Mouse (Mus musculus) hindbrain, embryonic 11.5 days (tissue): ENCODE results near the gene Rab6b. TPM values are rescaled to one million over a fixed set of nuclear protein-coding genes. Genes with fewer than 3 reads are reported as not detected.

ENCODE experiments used
- ATAC-seq: fragments of 200-750 bp; cut with Nextera tagmentation; 2 replicates; pipeline ENCODE4 v1.8.0; 2017; ENCODE audit warnings: mild to moderate bottlenecking, moderate TSS enrichment, moderate library complexity; ENCODE audit not compliant: low FRiP score
- DNase-seq: peaks from one replicate; pipeline ENCODE4 v3.0.0-alpha.2; 2015; ENCODE audit warnings: low spot score
- H3K27ac ChIP-seq: fragments of 300-500 bp; sonication (generic); 2 replicates; pipeline ENCODE4 v1.5.1; 2014; ENCODE audit warnings: mild to moderate bottlenecking, low read depth, low read length
- H3K27me3 ChIP-seq: fragments of 300-500 bp; sonication (generic); 2 replicates; pipeline ENCODE4 v1.6.1; 2014; ENCODE audit warnings: mild to moderate bottlenecking, low read length, moderate library complexity, mixed read lengths; ENCODE audit not compliant: control insufficient read depth, insufficient read depth
- H3K36me3 ChIP-seq: fragments of 300-500 bp; sonication (generic); 2 replicates; pipeline ENCODE4 v1.6.1; 2014; ENCODE audit warnings: mild to moderate bottlenecking, low read length, moderate library complexity, mixed read lengths; ENCODE audit not compliant: control insufficient read depth, insufficient read depth
- H3K4me1 ChIP-seq: fragments of 300-500 bp; sonication (generic); replicated peaks from 2 replicates; pipeline ENCODE4 v1.6.1; 2014; ENCODE audit warnings: low read length, mixed read lengths; ENCODE audit not compliant: control insufficient read depth, insufficient read depth
- H3K4me2 ChIP-seq: fragments of 300-500 bp; sonication (generic); replicated peaks from 2 replicates; pipeline ENCODE4 v1.6.1; 2014; ENCODE audit warnings: mild to moderate bottlenecking, low read depth, low read length
- H3K4me3 ChIP-seq: fragments of 300-500 bp; sonication (generic); 2 replicates; pipeline ENCODE4 v1.5.1; 2014; ENCODE audit warnings: low read depth, low read length
- H3K9ac ChIP-seq: fragments of 300-500 bp; sonication (generic); 2 replicates; pipeline ENCODE4 v1.6.1; 2014; ENCODE audit warnings: low read depth, low read length
- H3K9me3 ChIP-seq: fragments of 300-500 bp; sonication (generic); 2 replicates; pipeline ENCODE4 v1.6.1; 2016; ENCODE audit warnings: low read length; ENCODE audit not compliant: control insufficient read depth
- WGBS: fragments of 180-500 bp; shearing (Covaris S2); extraction: QIAGEN DNeasy Blood & Tissue Kit; methylation state at CpG from one replicate; pipeline ENCODE4 v1.1.7; 2014; 5-methylcytosine and 5-hydroxymethylcytosine counted together
- polyA plus RNA-seq: library from polyadenylated mRNA; unstranded; fragments of >200 nt; fragmentation: Nextera tagmentation; extraction: Ambion mirVana; gene quantifications from 2 replicates; pipeline ENCODE4 v1.2.1, GENCODE M21; 2014

The Rab6b gene
- polyA plus RNA-seq, 1 experiment from 2014 or later = 24.1 TPM

DNA sequence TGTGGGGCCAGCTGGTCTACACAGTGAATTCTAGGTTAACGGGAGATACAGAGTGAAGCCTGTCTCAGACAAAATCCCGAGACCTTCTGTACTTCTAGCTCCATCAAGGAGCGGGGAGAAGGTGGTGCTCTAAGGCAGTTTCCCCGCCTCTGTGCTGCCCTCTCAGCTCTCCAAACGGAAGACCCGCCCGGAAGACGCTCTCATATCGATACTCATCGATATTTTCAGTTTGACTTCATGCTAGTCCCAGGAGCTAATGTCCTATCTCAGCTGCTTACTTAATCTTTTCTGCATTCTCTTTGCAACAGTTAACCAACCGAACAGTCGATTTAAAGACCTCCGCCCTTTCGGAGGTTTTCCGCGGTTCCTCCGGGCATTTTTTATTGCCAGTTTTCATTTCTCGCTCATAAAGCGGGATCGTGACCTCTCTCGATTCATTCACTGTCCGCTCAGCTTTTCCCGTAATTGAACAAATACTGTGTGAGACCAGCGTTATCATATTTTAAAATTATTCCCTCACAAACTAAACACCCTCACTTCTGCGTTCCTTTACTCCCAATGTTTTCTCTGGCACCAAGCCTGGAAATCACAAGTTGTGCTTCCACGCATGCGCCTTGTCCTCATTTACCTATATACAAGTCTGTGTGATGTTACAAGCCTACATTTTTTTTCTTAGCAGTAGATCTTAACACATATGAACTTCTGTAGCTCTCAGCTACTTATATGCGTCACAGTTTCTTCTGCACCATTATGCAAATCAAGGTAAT, 101.2 kb downstream of the Rab6b start:
- H3K9ac ChIP-seq = no peak overlapping the region
- no peak overlapping the region for H3K27ac ChIP-seq
- ATAC-seq (no peak), DNase-seq (no peak)
- H3K4me1 ChIP-seq = no peaks in the 10 kb centered on the region
- no peak overlapping the region for H3K4me2 ChIP-seq
- 82% methylated on average over 28 of the region's 28 CpGs for WGBS
- H3K9me3 ChIP-seq = no peaks in the 10 kb centered on the region
- H3K36me3 ChIP-seq = no peaks in the 10 kb centered on the region
- H3K27me3 ChIP-seq = no peaks in the 10 kb centered on the region
- H3K4me3 ChIP-seq = no peak overlapping the region

DNA sequence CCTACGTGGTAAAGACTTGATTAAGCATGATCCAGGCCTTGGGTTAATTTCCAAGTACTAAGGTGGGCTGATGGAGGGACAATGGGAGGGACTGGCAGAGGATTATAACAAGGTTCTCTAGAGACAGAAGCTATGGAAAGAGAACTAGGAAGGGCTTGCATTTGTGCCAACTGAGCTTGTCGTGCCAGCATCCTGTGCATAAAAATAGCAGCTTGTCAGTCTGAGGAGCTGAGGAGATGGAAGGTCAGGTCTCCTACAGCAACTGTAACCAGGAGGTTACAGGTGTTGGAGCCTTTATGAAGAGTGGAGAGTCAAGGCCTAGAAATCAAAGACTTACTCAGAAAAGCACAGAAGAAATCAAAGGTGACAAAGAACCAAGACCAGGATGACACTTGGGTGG, 102.0 kb downstream of the Rab6b start:
- DNase-seq (no peak), ATAC-seq (no peak)
- Histone ChIP-seq H3K9ac (no peak overlapping the region), H3K36me3 (no peaks in the 10 kb centered on the region), H3K27me3 (no peaks in the 10 kb centered on the region), H3K27ac (no peak overlapping the region), H3K4me1 (no peaks in the 10 kb centered on the region), H3K4me3 (no peak overlapping the region), H3K4me2 (no peak overlapping the region), H3K9me3 (no peaks in the 10 kb centered on the region)
- 77% methylated on average over 2 of the region's 2 CpGs for WGBS

DNA sequence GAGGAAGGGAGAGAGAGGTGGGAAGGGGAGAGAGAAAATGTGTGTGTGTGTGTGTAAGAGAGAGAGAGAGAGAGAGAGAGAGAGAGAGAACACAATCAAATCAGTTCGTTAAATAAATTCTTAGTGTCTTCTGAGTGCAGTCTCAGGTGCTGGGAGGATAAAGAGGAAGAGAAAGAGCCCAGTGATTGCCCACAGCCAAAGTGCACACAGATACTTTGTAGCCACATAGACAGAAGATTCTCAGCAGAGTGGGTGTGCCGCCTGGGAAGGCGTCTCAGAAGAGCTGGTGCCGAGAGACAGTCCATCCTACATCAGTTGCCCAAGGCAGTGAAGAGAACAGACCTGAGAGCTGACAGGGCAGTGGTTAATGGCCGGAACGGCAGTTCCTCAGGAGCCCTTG, 102.7 kb downstream of the Rab6b start:
- H3K4me3 ChIP-seq = no peak overlapping the region
- 86% methylated on average over 6 of the region's 6 CpGs for WGBS
- ATAC-seq (no peak), DNase-seq (no peak)
- H3K27ac ChIP-seq = no peak overlapping the region
- no peaks in the 10 kb centered on the region for H3K27me3 ChIP-seq
- H3K36me3 ChIP-seq = no peaks in the 10 kb centered on the region
- no peaks in the 10 kb centered on the region for H3K4me1 ChIP-seq
- H3K9ac ChIP-seq = no peak overlapping the region
- no peak overlapping the region for H3K4me2 ChIP-seq
- H3K9me3 ChIP-seq = no peaks in the 10 kb centered on the region

DNA sequence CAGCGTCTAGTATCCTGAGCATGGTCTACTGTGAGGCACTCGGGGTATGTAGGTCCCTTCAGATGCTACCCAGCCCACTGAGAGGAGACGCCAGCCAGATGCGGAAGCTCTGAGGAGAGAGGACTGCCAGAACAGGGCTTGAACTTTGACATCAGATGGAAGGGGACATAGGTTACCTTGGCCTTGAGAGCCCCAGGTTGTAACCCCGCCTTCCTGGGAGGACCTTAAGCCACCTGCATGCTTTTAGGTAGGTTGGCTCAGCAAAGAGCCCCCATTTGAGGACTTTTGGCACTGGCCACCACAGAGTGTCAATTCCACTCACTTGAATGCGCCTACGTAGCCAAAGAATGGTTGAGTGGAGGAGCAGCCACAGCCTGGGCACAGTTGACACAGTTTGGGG, 113.1 kb downstream of the Rab6b start:
- Histone ChIP-seq H3K27ac (no peak overlapping the region), H3K9me3 (no peaks in the 10 kb centered on the region), H3K4me2 (no peak overlapping the region), H3K9ac (no peak overlapping the region), H3K4me1 (no peaks in the 10 kb centered on the region), H3K36me3 (no peaks in the 10 kb centered on the region), H3K27me3 (no peaks in the 10 kb centered on the region), H3K4me3 (no peak overlapping the region)
- 92% methylated on average over 7 of the region's 7 CpGs for WGBS
- no peak for ATAC-seq
- DNase-seq = no peak

DNA sequence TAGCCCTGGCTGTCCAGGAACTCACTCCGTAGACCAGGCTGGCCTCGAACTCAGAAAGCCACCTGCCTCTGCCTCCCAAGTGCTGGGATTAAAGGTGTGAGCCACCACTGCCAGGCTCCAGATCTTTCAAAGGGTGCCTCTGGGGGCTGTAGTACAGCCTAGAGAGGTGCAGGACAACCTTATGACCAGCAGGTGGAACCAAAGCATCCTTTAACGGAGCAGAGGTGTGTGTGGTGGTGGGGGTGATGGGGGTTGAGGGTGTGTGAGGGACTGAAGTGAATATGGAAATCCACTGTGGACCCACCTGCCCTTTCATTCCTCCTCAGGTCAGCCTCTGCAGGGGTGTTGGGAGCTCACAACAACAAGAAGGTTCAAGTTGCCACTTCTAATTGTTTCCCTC, 113.9 kb downstream of the Rab6b start:
- Histone ChIP-seq H3K4me2 (no peak overlapping the region), H3K36me3 (no peaks in the 10 kb centered on the region), H3K4me3 (no peak overlapping the region), H3K27ac (no peak overlapping the region), H3K9me3 (no peaks in the 10 kb centered on the region), H3K4me1 (no peaks in the 10 kb centered on the region), H3K9ac (no peak overlapping the region), H3K27me3 (no peaks in the 10 kb centered on the region)
- DNase-seq = no peak
- 69% methylated on average over 3 of the region's 3 CpGs for WGBS
- no peak for ATAC-seq

DNA sequence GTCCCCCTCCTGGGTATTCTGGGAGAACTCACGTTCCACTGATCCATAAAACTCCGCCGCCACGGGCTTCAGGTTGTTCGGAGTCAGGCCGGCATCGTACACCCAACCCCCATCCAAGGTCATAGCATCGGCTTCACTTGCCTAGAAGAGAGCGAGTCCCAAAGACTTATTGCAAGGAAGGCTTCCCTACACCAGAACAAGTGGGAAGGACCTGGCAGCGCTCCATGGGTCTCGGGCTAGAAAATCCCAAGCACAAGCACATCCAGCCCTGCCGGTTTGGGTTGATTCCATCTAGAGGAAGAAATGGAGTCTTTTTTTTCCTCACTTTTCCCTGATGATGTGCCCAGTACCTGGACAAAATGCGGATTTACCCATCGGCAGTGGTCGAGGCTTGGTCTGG, 115.2 kb downstream of the Rab6b start:
- Histone ChIP-seq H3K27me3 (no peaks in the 10 kb centered on the region), H3K27ac (no peak overlapping the region), H3K36me3 (no peaks in the 10 kb centered on the region), H3K9ac (no peak overlapping the region), H3K9me3 (no peaks in the 10 kb centered on the region), H3K4me2 (no peak overlapping the region), H3K4me3 (no peak overlapping the region), H3K4me1 (no peaks in the 10 kb centered on the region)
- ATAC-seq = no peak
- whole genome bisulfite sequencing = 95% methylated on average over 15 of the region's 15 CpGs
- no peak for DNase-seq

DNA sequence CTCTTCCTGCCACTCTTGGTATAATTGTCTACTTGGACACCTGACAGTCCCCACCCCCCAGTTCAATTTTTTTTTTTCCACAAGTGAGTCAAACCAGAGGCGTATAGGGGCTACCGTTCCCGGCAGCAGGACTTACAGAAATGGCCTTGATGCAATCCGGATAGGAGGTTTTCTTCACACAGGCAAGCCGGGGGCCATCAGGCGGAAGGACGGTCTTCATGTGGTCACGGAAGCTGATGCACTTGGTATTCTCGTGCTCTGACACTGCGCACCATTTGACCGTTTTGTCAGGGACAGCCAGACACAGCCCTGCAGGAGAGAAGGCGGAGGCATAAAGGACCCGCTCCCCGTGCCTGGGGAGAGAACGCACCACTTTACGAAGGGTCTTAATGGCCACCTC, 116.2 kb downstream of the Rab6b start:
- ATAC-seq (no peak), DNase-seq (no peak)
- Histone ChIP-seq H3K9ac (no peak overlapping the region), H3K4me1 (no peaks in the 10 kb centered on the region), H3K27me3 (no peaks in the 10 kb centered on the region), H3K9me3 (no peaks in the 10 kb centered on the region), H3K36me3 (no peaks in the 10 kb centered on the region), H3K4me2 (no peak overlapping the region), H3K27ac (no peak overlapping the region), H3K4me3 (no peak overlapping the region)
- 92% methylated on average over 16 of the region's 16 CpGs for WGBS

DNA sequence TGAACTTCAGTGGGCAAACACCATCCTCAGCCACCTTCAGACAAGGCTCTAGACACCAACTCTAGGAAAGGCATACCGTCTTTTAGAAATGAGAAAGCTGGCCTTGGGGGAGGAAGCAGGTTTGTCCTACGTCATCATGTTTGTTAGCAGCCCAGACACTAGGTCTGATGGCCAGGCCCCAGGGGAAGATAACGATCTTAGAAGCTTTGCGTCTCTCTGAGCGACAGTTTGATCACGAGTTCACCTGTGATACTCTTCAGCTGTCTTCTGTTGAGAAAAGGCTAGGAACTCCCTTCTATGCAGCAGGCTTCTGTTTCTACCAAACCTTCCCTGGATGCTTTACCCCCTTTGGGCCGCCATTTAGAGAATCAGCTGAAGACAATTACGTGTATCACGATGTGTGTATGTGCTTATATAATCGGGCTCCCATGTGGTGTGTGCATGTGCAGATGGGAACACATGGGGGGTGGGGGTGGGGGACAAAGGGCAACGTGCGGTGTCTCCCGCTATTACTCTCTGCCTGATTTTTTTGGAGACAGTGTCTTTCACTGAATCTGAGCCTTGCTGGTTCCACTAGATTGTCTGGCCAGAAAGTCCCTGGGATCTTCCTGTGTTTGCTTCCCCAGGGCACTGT, 116.9 kb downstream of the Rab6b start:
- H3K4me2 ChIP-seq = no peak overlapping the region
- H3K4me3 ChIP-seq = no peak overlapping the region
- no peaks in the 10 kb centered on the region for H3K9me3 ChIP-seq
- no peaks in the 10 kb centered on the region for H3K36me3 ChIP-seq
- ATAC-seq (no peak), DNase-seq (no peak)
- no peaks in the 10 kb centered on the region for H3K27me3 ChIP-seq
- no peak overlapping the region for H3K27ac ChIP-seq
- 86% methylated on average over 13 of the region's 13 CpGs for WGBS
- H3K9ac ChIP-seq = no peak overlapping the region
- H3K4me1 ChIP-seq = no peaks in the 10 kb centered on the region
